Mouse (Mus musculus) G1E (cell line): Measurements from ENCODE around the gene Rab3b. TPM values are rescaled to one million over a fixed set of nuclear protein-coding genes. Genes with fewer than 3 reads are reported as not detected.
A peak's percentile ranks its signal among the peaks of the same experiment; 100 is the strongest.

Source experiments
- ATAC-seq: 2 replicates; pipeline ENCODE4 v1.8.0; 2016; ENCODE audit warnings: mild to moderate bottlenecking; ENCODE audit not compliant: insufficient number of reproducible peaks, poor library complexity, low FRiP score, severe bottlenecking; ENCODE audit errors: extremely low read depth
- DNase-seq: peaks from one replicate; pipeline ENCODE4 v3.0.0; 2012; ENCODE audit warnings: low spot score
- H3K27me3 ChIP-seq: 2 replicates; pipeline ENCODE4 v1.6.1; 2012; ENCODE audit warnings: mild to moderate bottlenecking, low read length, inconsistent platforms; ENCODE audit not compliant: insufficient read depth
- H3K36me3 ChIP-seq: replicated peaks from 2 replicates; pipeline ENCODE3; 2012; ENCODE audit warnings: mild to moderate bottlenecking, inconsistent platforms
- H3K4me1 ChIP-seq: 2 replicates; pipeline ENCODE4 v1.6.1; 2012; ENCODE audit warnings: low read depth, low read length, inconsistent platforms, mixed read lengths; ENCODE audit not compliant: insufficient read depth
- H3K4me3 ChIP-seq: 2 replicates; pipeline ENCODE4 v1.5.1; 2012; ENCODE audit warnings: low read depth, mild to moderate bottlenecking, inconsistent platforms, low read length, moderate library complexity, mixed read lengths
- H3K9me3 ChIP-seq: replicated peaks from 2 replicates; pipeline ENCODE4 v1.6.1; 2012; ENCODE audit warnings: inconsistent platforms
- CTCF ChIP-seq: IDR thresholded peaks from 2 replicates; pipeline ENCODE4 v1.5.1; 2012; ENCODE audit warnings: low read depth, low read length, inconsistent platforms, mixed read lengths
- GATA1 ChIP-seq: IDR thresholded peaks from 2 replicates; pipeline ENCODE4 v1.6.1; 2012; ENCODE audit warnings: borderline replicate concordance, low read length, inconsistent platforms, mixed read lengths
- GATA2 ChIP-seq: IDR thresholded peaks from 2 replicates; pipeline ENCODE4 v1.6.1; 2012; ENCODE audit warnings: low read depth, low read length, inconsistent platforms, borderline replicate concordance
- POLR2AphosphoS5 ChIP-seq: IDR thresholded peaks from 2 replicates; pipeline ENCODE4 v1.6.1; 2012; ENCODE audit warnings: low read depth, low read length, inconsistent platforms; ENCODE audit not compliant: insufficient replicate concordance
- TAL1 ChIP-seq: conservative IDR thresholded peaks from 2 replicates; pipeline ENCODE4 v1.6.1; 2012; ENCODE audit warnings: low read depth, low read length, inconsistent platforms, mixed read lengths
- polyA plus RNA-seq: library from polyadenylated mRNA; stranded (reverse); fragments of >175 nt; gene quantifications from 2 replicates; pipeline ENCODE4 v1.2.3, GENCODE M21; 2012
- total RNA-seq, 2 experiments: library from RNA; stranded (forward) in 1 of 2; stranded (reverse) in 1 of 2; fragments of 200-1000 nt in 1 of 2; fragments of >200 nt in 1 of 2; fragmentation: Nextera tagmentation in 1 of 2; gene quantifications; 2 replicates each; pipeline ENCODE4 v1.2.3; 2014 to 2017

Rab3b gene
- total and polyA plus RNA-seq, 3 experiments, result 0.05 to 0.13 TPM; not detected in 1

GRCm38 (mm10) chr4:108960619-108961460 is 82.0 kb downstream of the Rab3b start:
- Histone ChIP-seq H3K27me3 (peaks cover 7% of the 10 kb centered on the region; the same call in 1 of the 2 replicates), H3K4me1 (peaks cover 9% of the 10 kb centered on the region), H3K36me3 (no peaks in the 10 kb centered on the region), H3K4me3 (no peak overlapping the region), H3K9me3 (no peaks in the 10 kb centered on the region)
- DNase-seq (no peak), ATAC-seq (peak; percentile 70)
- TF ChIP-seq TAL1, result peak; percentile 50
- TF ChIP-seq CTCF, result no peak
- TF ChIP-seq GATA1, result no peak
- TF ChIP-seq GATA2, result no peak

GRCm38 (mm10) chr4:108963017-108963416 is 84.2 kb downstream of the Rab3b start:
- H3K4me3 ChIP-seq, result no peak overlapping the region
- H3K9me3 ChIP-seq, result no peaks in the 10 kb centered on the region
- ATAC-seq (no peak), DNase-seq (no peak)
- H3K36me3 ChIP-seq, result no peaks in the 10 kb centered on the region
- no peak for TF ChIP-seq TAL1
- TF ChIP-seq CTCF, result no peak
- TF ChIP-seq POLR2AphosphoS5, result no peak
- no peak for TF ChIP-seq GATA2
- TF ChIP-seq GATA1, result no peak
- H3K27me3 ChIP-seq, result peaks cover 7% of the 10 kb centered on the region; the same call in 1 of the 2 replicates
- peaks cover 9% of the 10 kb centered on the region for H3K4me1 ChIP-seq

- DNase-seq (peak; percentile 11), ATAC-seq (peak; percentile 82)
- no peak overlapping the region for H3K4me3 ChIP-seq
- no peaks in the 10 kb centered on the region for H3K36me3 ChIP-seq
- peaks cover 13% of the 10 kb centered on the region; the same call in 1 of the 2 replicates for H3K27me3 ChIP-seq
- TF ChIP-seq GATA1 (no peak), CTCF (no peak), TAL1 (no peak), GATA2 (no peak), POLR2AphosphoS5 (no peak)
- no peaks in the 10 kb centered on the region for H3K9me3 ChIP-seq
- H3K4me1 ChIP-seq, result peaks cover 19% of the 10 kb centered on the region
Measured at GRCm38 (mm10) chr4:108969517-108969916, 90.7 kb downstream of the Rab3b start.

GRCm38 (mm10) chr4:108971054-108971453 is 92.2 kb downstream of the Rab3b start:
- no peak overlapping the region for H3K4me3 ChIP-seq
- no peak for TF ChIP-seq GATA2
- TF ChIP-seq POLR2AphosphoS5, result no peak
- TF ChIP-seq GATA1, result no peak
- TF ChIP-seq TAL1, result no peak
- no peak for TF ChIP-seq CTCF
- H3K9me3 ChIP-seq, result no peaks in the 10 kb centered on the region
- ATAC-seq (no peak), DNase-seq (no peak)
- peaks cover 15% of the 10 kb centered on the region; the same call in 1 of the 2 replicates for H3K27me3 ChIP-seq
- no peaks in the 10 kb centered on the region for H3K36me3 ChIP-seq
- peaks cover 21% of the 10 kb centered on the region for H3K4me1 ChIP-seq

GRCm38 (mm10) chr4:108976458-108977071 is 97.7 kb downstream of the Rab3b start:
- ATAC-seq (no peak), DNase-seq (peak; percentile 35)
- Histone ChIP-seq H3K36me3 (no peaks in the 10 kb centered on the region), H3K9me3 (no peaks in the 10 kb centered on the region), H3K27me3 (peaks cover 9% of the 10 kb centered on the region; the same call in 1 of the 2 replicates), H3K4me1 (peaks cover 16% of the 10 kb centered on the region), H3K4me3 (no peak overlapping the region)
- TF ChIP-seq CTCF (no peak), GATA1 (no peak), POLR2AphosphoS5 (no peak), TAL1 (no peak), GATA2 (no peak)

- H3K27me3 ChIP-seq, result no peaks in the 10 kb centered on the region
- DNase-seq (no peak), ATAC-seq (no peak)
- H3K4me3 ChIP-seq, result no peak overlapping the region
- TF ChIP-seq GATA1 (no peak), CTCF (no peak), TAL1 (no peak), GATA2 (no peak), POLR2AphosphoS5 (no peak)
- H3K4me1 ChIP-seq, result peaks cover 38% of the 10 kb centered on the region
- H3K9me3 ChIP-seq, result no peaks in the 10 kb centered on the region
- no peaks in the 10 kb centered on the region for H3K36me3 ChIP-seq
Measured at GRCm38 (mm10) chr4:108986833-108987472, 108.1 kb downstream of the Rab3b start.
